Mouse (Mus musculus) midbrain, embryonic 14.5 days (tissue): ENCODE data around the gene Itgam. TPM values are rescaled to one million over a fixed set of nuclear protein-coding genes. Genes with fewer than 3 reads are reported as not detected.
A peak's percentile ranks its signal among the peaks of the same experiment; 100 is the strongest.
"Not testable (repeated sequence)": the region's sequence is repeated elsewhere in the genome, so short reads cannot be mapped to it uniquely, and the experiment has no call there.

Source experiments
- ATAC-seq: fragments of 200-750 bp; cut with Nextera tagmentation; 2 replicates; pipeline ENCODE4 v1.8.0; 2017; ENCODE audit warnings: moderate number of reproducible peaks, moderate library complexity; ENCODE audit not compliant: low FRiP score, low TSS enrichment
- DNase-seq: peaks from one replicate; pipeline ENCODE4 v3.0.0-alpha.2; 2015
- H3K27ac ChIP-seq: fragments of 300-500 bp; sonication (generic); replicated peaks from 2 replicates; pipeline ENCODE4 v1.5.1; 2014; ENCODE audit warnings: mild to moderate bottlenecking, low read depth, low read length, moderate library complexity
- H3K27me3 ChIP-seq: fragments of 300-500 bp; sonication (generic); 2 replicates; pipeline ENCODE4 v1.6.1; 2014; ENCODE audit warnings: low read length, control low read depth, mixed read lengths; ENCODE audit not compliant: control insufficient read depth, insufficient read depth
- H3K36me3 ChIP-seq: fragments of 300-500 bp; sonication (generic); 2 replicates; pipeline ENCODE4 v1.6.1; 2014; ENCODE audit warnings: low read length, control low read depth; ENCODE audit not compliant: control insufficient read depth, insufficient read depth
- H3K4me1 ChIP-seq: fragments of 300-500 bp; sonication (generic); 2 replicates; pipeline ENCODE4 v1.6.1; 2014; ENCODE audit warnings: mild to moderate bottlenecking, antibody characterized with exemption, low read length, control low read depth; ENCODE audit not compliant: control insufficient read depth, insufficient read depth
- H3K4me2 ChIP-seq: fragments of 300-500 bp; sonication (generic); 2 replicates; pipeline ENCODE4 v1.6.1; 2014; ENCODE audit warnings: mild to moderate bottlenecking, low read length, moderate library complexity
- H3K4me3 ChIP-seq: fragments of 300-500 bp; sonication (generic); replicated peaks from 2 replicates; pipeline ENCODE4 v1.5.1; 2014; ENCODE audit warnings: low read depth, low read length
- H3K9ac ChIP-seq: fragments of 300-500 bp; sonication (generic); replicated peaks from 2 replicates; pipeline ENCODE4 v1.6.1; 2014; ENCODE audit warnings: mild to moderate bottlenecking, low read length, moderate library complexity
- H3K9me3 ChIP-seq: fragments of 300-500 bp; sonication (generic); 2 replicates; pipeline ENCODE4 v1.6.1; 2016; ENCODE audit warnings: low read length, control low read depth, mixed read lengths; ENCODE audit not compliant: control insufficient read depth
- WGBS: fragments of 180-500 bp; shearing (Covaris S2); extraction: QIAGEN DNeasy Blood & Tissue Kit; methylation state at CpG from one replicate; pipeline ENCODE4 v1.1.7; 2014; 5-methylcytosine and 5-hydroxymethylcytosine counted together
- polyA plus RNA-seq: library from polyadenylated mRNA; unstranded; fragments of >200 nt; fragmentation: Nextera tagmentation; extraction: Ambion mirVana; gene quantifications from 2 replicates; pipeline ENCODE4 v1.2.1, GENCODE M21; 2014

Itgam gene
- polyA plus RNA-seq, 1 experiment from 2014 or later = 0.68 TPM

DNA sequence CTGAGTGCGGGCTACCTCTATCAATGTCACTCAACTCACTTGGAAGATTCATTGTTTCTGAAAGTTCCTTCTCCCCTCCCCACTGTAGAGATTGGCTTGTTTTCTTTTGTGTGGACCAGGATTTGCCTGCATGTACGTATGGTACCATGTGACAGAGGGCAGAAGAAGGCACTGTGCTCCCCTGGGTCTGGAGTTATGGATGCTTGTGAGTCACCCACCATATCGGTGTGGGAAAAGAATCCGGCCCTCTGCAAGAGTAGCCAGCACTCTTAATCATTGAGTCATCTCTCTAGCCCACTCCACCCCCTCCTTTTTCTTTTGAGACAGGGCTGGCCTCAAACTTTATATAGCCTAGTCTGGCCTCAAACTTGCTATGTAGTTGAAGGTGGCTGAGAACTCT lies 37.5 kb upstream of the Itgam start:
- H3K9ac ChIP-seq = no peak overlapping the region

GRCm38 (mm10) chr7:128025381-128025780 lies 37.1 kb upstream of the Itgam start:
- Histone ChIP-seq H3K4me3 (no peak overlapping the region), H3K27me3 (no peaks in the 10 kb centered on the region), H3K36me3 (no peaks in the 10 kb centered on the region), H3K9ac (no peak overlapping the region), H3K4me2 (no peak overlapping the region), H3K9me3 (no peaks in the 10 kb centered on the region), H3K27ac (no peak overlapping the region), H3K4me1 (no peaks in the 10 kb centered on the region)
- ATAC-seq (no peak), DNase-seq (no peak)
- WGBS = 80% methylated on average over 4 of the region's 4 CpGs

More for the DNA sequence above, 37.5 kb upstream of the Itgam start:
- H3K9me3 ChIP-seq = no peaks in the 10 kb centered on the region
- H3K4me3 ChIP-seq = no peak overlapping the region
- no peak overlapping the region for H3K4me2 ChIP-seq
- no peaks in the 10 kb centered on the region for H3K27me3 ChIP-seq
- no peak overlapping the region for H3K27ac ChIP-seq
- H3K4me1 ChIP-seq = no peaks in the 10 kb centered on the region
- ATAC-seq (no peak), DNase-seq (no peak)
- WGBS = 87% methylated on average over 4 of the region's 4 CpGs
- no peaks in the 10 kb centered on the region for H3K36me3 ChIP-seq

GRCm38 (mm10) chr7:128031403-128031976 lies 30.9 kb upstream of the Itgam start:
- no peak overlapping the region for H3K4me3 ChIP-seq
- H3K27ac ChIP-seq = no peak overlapping the region
- ATAC-seq (no peak), DNase-seq (peak; percentile 72)
- H3K9me3 ChIP-seq = no peaks in the 10 kb centered on the region
- no peaks in the 10 kb centered on the region for H3K36me3 ChIP-seq
- H3K27me3 ChIP-seq = no peaks in the 10 kb centered on the region
- no peak overlapping the region for H3K9ac ChIP-seq
- H3K4me2 ChIP-seq = no peak overlapping the region
- H3K4me1 ChIP-seq = no peaks in the 10 kb centered on the region
- WGBS = 40% methylated on average over 9 of the region's 9 CpGs

GRCm38 (mm10) chr7:128032290-128032988 lies 30.0 kb upstream of the Itgam start:
- ATAC-seq (no peak), DNase-seq (no peak)
- 87% methylated on average over 5 of the region's 5 CpGs for WGBS
- Histone ChIP-seq H3K27me3 (no peaks in the 10 kb centered on the region), H3K4me2 (no peak overlapping the region), H3K9me3 (no peaks in the 10 kb centered on the region), H3K27ac (no peak overlapping the region), H3K4me3 (no peak overlapping the region), H3K4me1 (no peaks in the 10 kb centered on the region), H3K9ac (no peak overlapping the region), H3K36me3 (no peaks in the 10 kb centered on the region)

DNA sequence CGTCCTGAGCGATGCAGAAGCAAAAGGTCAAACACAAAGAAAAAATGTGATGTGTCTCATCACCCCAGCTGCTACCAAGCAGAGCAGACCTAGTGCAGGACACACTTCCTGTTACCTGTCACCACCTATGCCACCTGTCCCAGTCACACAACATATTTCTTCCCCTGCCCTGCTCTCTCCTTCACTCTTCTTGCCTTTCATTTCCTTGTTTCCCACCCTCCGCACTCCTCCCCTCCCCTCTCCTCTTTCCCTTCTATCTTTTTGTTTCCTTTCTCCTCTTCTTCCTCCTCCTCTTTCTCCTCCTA lies 29.5 kb upstream of the Itgam start:
- Histone ChIP-seq H3K4me2 (no peak overlapping the region), H3K4me3 (no peak overlapping the region), H3K27ac (no peak overlapping the region), H3K36me3 (no peaks in the 10 kb centered on the region), H3K4me1 (no peaks in the 10 kb centered on the region), H3K9me3 (no peaks in the 10 kb centered on the region), H3K9ac (no peak overlapping the region), H3K27me3 (no peaks in the 10 kb centered on the region)
- no peak for DNase-seq
- no peak for ATAC-seq
- WGBS = 97% methylated on average over 3 of the region's 3 CpGs

DNA sequence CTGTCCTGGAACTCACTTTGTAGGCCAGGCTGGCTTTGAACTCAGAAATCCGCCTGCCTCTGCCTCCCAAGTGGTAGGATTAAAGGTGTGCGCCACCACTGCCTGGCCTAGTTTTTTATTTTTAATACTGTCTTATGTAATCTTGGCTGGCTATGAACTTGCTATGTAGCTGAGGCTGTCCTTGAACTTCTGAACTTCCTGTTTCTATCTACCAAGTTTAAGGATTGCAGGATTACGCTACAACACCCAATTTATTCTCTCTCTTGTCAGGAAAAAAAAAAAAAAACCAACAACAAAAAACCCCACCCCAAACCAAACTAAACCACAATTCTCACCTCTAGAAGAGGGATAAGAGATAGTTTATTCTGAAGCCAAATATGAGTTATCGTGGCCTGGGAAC lies 28.8 kb upstream of the Itgam start:
- Histone ChIP-seq H3K27ac (no peak overlapping the region), H3K9ac (no peak overlapping the region), H3K36me3 (no peaks in the 10 kb centered on the region), H3K27me3 (no peaks in the 10 kb centered on the region), H3K9me3 (no peaks in the 10 kb centered on the region), H3K4me2 (no peak overlapping the region), H3K4me3 (no peak overlapping the region), H3K4me1 (no peaks in the 10 kb centered on the region)
- ATAC-seq (no peak), DNase-seq (no peak)
- 96% methylated on average over 4 of the region's 4 CpGs for WGBS

DNA sequence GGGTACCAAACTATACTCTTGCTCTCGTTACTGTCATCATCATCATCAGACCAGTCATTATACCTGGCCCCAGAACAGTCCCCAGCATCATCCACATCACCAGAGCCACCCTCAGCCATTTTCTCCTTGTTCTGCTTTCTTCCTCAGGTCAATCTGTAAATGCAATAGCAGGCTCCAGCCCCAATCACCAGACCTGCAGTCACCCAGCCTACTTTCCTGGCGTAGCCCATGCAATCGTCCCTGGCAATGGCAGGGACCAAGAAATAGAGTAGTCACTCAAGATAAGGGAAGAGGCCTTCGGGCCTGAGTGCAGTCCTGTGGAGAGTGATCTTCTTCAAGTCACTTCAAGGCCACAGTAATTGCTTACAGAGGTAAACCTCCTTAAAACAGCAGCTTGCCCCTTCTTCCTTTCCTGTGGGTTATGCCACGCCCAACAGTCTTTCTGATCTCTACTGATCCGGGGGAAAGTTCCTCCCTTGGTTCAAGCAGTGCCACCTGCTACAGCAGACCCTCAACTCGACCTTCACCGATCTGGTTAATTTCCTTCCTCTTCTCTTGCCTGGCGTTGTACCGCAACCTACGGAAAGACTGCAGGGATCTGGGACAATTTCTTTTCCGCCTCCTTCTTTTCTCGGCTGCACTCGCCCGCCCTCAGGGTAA lies 20.1 kb upstream of the Itgam start:
- not testable (repeated sequence) for DNase-seq, ATAC-seq, H3K4me2 ChIP-seq, H3K4me3 ChIP-seq, H3K27me3 ChIP-seq, H3K4me1 ChIP-seq, H3K9ac ChIP-seq, H3K9me3 ChIP-seq, H3K27ac ChIP-seq, H3K36me3 ChIP-seq
- WGBS = 86% methylated on average over 15 of the region's 15 CpGs

- DNase-seq (no peak), ATAC-seq (no peak)
- H3K4me2 ChIP-seq = no peak overlapping the region
- H3K36me3 ChIP-seq = no peaks in the 10 kb centered on the region
- no peaks in the 10 kb centered on the region for H3K4me1 ChIP-seq
- no peak overlapping the region for H3K9ac ChIP-seq
- no peaks in the 10 kb centered on the region for H3K27me3 ChIP-seq
- H3K4me3 ChIP-seq = no peak overlapping the region
- no peaks in the 10 kb centered on the region for H3K9me3 ChIP-seq
- H3K27ac ChIP-seq = no peak overlapping the region
- 70% methylated on average over 4 of the region's 4 CpGs for WGBS
Measured at GRCm38 (mm10) chr7:128044142-128044785, 18.2 kb upstream of the Itgam start.
